Mouse (Mus musculus) stomach, embryonic 14.5 days (tissue): ENCODE data around the gene Aplnr. TPM values are rescaled to one million over a fixed set of nuclear protein-coding genes. Genes with fewer than 3 reads are reported as not detected.

ENCODE experiments used
- ATAC-seq: fragments of 200-750 bp; cut with Nextera tagmentation; 2 replicates; pipeline ENCODE4 v1.8.0; 2017; ENCODE audit warnings: low read depth, moderate TSS enrichment; ENCODE audit not compliant: insufficient number of reproducible peaks, insufficient read depth, low FRiP score
- H3K27ac ChIP-seq: fragments of 300-500 bp; sonication (generic); 2 replicates; pipeline ENCODE4 v1.5.1; 2014; ENCODE audit warnings: mild to moderate bottlenecking, low read length, moderate library complexity, mixed read lengths
- H3K27me3 ChIP-seq: fragments of 300-500 bp; sonication (generic); 2 replicates; pipeline ENCODE4 v1.6.1; 2014; ENCODE audit warnings: low read length, control low read depth, mixed read lengths; ENCODE audit not compliant: control insufficient read depth, insufficient read depth
- H3K36me3 ChIP-seq: fragments of 300-500 bp; sonication (generic); 2 replicates; pipeline ENCODE4 v1.6.1; 2014; ENCODE audit warnings: mild to moderate bottlenecking, control low read depth, low read length, moderate library complexity, mixed read lengths; ENCODE audit not compliant: control insufficient read depth, insufficient read depth
- H3K4me1 ChIP-seq: fragments of 300-500 bp; sonication (generic); 2 replicates; pipeline ENCODE4 v1.6.1; 2014; ENCODE audit warnings: low read length, control low read depth, mixed read lengths; ENCODE audit not compliant: control insufficient read depth, insufficient read depth
- H3K4me2 ChIP-seq: fragments of 300-500 bp; sonication (generic); replicated peaks from 2 replicates; pipeline ENCODE4 v1.6.1; 2014; ENCODE audit warnings: low read depth, low read length, control low read depth
- H3K4me3 ChIP-seq: fragments of 300-500 bp; sonication (generic); 2 replicates; pipeline ENCODE4 v1.5.1; 2014; ENCODE audit warnings: low read depth, low read length, control low read depth
- H3K9ac ChIP-seq: fragments of 300-500 bp; sonication (generic); replicated peaks from 2 replicates; pipeline ENCODE4 v1.6.1; 2014; ENCODE audit warnings: low read depth, mild to moderate bottlenecking, control low read depth, low read length, moderate library complexity, mixed read lengths
- H3K9me3 ChIP-seq: fragments of 300-500 bp; sonication (generic); 2 replicates; pipeline ENCODE4 v1.6.1; 2016; ENCODE audit warnings: low read depth, low read length, control low read depth; ENCODE audit not compliant: control insufficient read depth
- WGBS: fragments of 180-500 bp; shearing (Covaris S2); extraction: QIAGEN DNeasy Blood & Tissue Kit; methylation state at CpG from one replicate; pipeline ENCODE4 v1.1.7; 2014; 5-methylcytosine and 5-hydroxymethylcytosine counted together
- polyA plus RNA-seq: library from polyadenylated mRNA; unstranded; fragments of >200 nt; fragmentation: Nextera tagmentation; extraction: Ambion mirVana; gene quantifications from 2 replicates; pipeline ENCODE4 v1.2.1, GENCODE M21; 2014

Aplnr gene
- polyA plus RNA-seq, 1 experiment from 2014 or later: 52.0 TPM

- 0 out of 2 replicates have a peak, but pooled peaks cover 6% of the 10 kb centered on the region for H3K4me1 ChIP-seq
- H3K27me3 ChIP-seq: no peaks in the 10 kb centered on the region
- H3K9ac ChIP-seq: no peak overlapping the region
- H3K27ac ChIP-seq: no peak overlapping the region
- no peaks in the 10 kb centered on the region for H3K36me3 ChIP-seq
- no peaks in the 10 kb centered on the region for H3K9me3 ChIP-seq
- ATAC-seq: no peak
- 90% methylated on average over 3 of the region's 3 CpGs for WGBS
- H3K4me2 ChIP-seq: no peak overlapping the region
- no peak overlapping the region for H3K4me3 ChIP-seq
Measured at GRCm38 (mm10) chr2:85157382-85157781, 21.4 kb downstream of the Aplnr start.

DNA sequence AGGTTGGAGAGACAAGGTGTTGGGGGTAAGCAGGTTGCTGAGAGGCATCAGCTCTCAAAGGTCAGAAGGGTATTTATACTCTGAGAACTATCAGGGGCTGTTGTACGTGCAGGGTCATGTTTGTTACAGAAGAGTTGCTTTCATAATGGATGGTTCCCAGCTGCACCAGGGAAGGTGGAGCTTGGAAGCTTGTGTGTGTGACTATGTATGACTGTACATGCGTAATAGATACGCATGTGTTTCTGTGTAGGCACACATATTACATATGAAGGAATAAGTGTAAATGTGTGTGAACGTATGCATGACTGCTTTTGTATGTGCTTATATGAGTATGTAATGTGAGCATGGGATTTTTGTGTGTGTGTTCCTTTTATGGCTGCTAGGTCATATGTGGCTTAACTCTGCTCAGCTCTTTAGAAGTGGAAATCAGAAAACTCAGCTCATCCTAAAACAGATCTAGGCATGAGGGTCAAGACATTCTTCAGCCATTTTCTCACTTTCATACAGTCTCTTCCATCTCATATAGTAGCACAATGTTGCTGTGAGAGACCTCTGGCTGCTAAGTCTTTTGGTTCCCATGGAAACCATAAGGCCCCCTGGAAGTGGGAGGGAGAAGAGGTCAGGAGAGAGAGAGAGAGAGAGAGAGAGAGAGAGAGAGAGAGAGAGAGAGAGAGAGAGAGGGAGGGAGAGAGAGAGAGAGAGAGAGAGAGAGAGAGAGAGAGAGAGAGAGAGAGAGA, 25.0 kb downstream of the Aplnr start:
- ATAC-seq: no peak
- WGBS: 33% methylated on average over 4 of the region's 4 CpGs

DNA sequence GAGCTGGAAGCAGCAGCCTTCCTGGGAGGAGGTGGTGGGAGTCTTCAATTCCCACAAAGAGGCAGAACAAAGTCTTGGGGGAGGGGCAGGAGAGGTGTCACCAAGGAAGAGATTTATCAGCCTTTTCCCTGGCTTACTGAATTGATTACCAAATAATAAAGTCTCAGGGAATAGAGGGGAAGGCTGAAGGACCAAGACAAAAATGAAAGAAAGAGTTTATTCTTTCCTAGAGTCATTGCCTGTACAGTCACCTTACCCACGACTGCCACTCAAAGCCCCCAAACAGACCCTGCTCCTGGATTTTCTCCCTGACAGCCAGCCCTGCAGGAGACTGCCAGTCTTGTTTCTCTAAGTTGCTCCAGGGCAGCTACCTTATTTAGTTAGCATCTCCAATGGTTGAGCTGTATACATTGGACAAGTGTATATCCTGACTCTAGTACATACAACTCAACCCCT, 25.6 kb downstream of the Aplnr start:
- 0 out of 2 replicates have a peak, but pooled peaks cover 6% of the 10 kb centered on the region for H3K4me1 ChIP-seq
- WGBS: 10% methylated on average over 1 of the region's 1 CpGs

More for the DNA sequence above, 25.0 kb downstream of the Aplnr start:
- Histone ChIP-seq H3K4me2 (no peak overlapping the region), H3K27me3 (no peaks in the 10 kb centered on the region), H3K27ac (no peak overlapping the region), H3K36me3 (no peaks in the 10 kb centered on the region), H3K9ac (no peak overlapping the region), H3K4me1 (0 out of 2 replicates have a peak, but pooled peaks cover 6% of the 10 kb centered on the region), H3K4me3 (no peak overlapping the region), H3K9me3 (no peaks in the 10 kb centered on the region)

DNA sequence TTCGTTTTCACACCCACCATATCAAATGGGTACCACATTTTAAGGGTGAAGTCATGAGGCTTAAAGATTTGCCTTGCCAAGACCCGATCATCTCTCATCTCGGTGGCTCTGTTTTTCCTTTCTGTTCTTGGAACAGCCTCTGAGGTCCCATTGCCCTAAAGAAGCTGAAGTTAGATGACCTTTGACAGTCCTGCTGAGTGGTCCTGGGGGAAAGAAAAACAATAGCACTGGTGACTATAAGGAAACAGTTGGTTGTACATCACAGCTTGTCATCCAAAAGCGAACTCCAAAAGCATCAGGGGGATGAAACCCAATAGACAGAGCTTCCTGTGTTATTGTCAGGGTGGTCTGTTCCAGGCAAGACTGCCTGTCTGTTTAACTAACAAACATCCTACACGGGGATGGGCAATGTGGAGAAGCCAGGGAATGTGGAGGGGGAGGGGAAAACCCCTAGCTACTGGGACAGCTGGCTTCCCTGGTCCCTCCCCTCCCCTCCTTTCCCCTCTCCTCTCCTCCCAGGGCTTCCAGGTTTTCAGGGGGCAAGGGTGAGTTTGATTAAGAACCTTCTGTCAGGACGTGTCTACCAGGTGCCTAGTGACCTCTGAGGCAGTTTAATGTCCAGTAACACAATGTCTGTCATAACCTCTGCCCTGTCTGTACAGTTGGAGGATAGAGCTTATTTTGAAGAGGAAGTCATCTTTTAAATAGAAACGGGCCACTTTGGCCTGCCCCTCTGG, 27.5 kb downstream of the Aplnr start:
- Histone ChIP-seq H3K4me1 (0 out of 2 replicates have a peak, but pooled peaks cover 6% of the 10 kb centered on the region), H3K9ac (no peak overlapping the region), H3K4me3 (no peak overlapping the region), H3K9me3 (no peaks in the 10 kb centered on the region), H3K36me3 (no peaks in the 10 kb centered on the region), H3K27me3 (no peaks in the 10 kb centered on the region), H3K4me2 (no peak overlapping the region), H3K27ac (no peak overlapping the region)
- ATAC-seq: peak; percentile 55
- WGBS: 26% methylated on average over 7 of the region's 7 CpGs

More for the DNA sequence above, 25.6 kb downstream of the Aplnr start:
- Histone ChIP-seq H3K4me2 (no peak overlapping the region), H3K27ac (no peak overlapping the region), H3K9me3 (no peaks in the 10 kb centered on the region), H3K9ac (no peak overlapping the region), H3K4me3 (no peak overlapping the region), H3K27me3 (no peaks in the 10 kb centered on the region), H3K36me3 (no peaks in the 10 kb centered on the region)
- ATAC-seq: no peak

GRCm38 (mm10) chr2:85167624-85168023, 31.6 kb downstream of the Aplnr start:
- H3K27me3 ChIP-seq: no peaks in the 10 kb centered on the region
- H3K4me1 ChIP-seq: peaks cover under 1% of the 10 kb centered on the region; the same call in 1 of the 2 replicates
- H3K36me3 ChIP-seq: no peaks in the 10 kb centered on the region
- no peak overlapping the region for H3K9ac ChIP-seq
- ATAC-seq: no peak
- no peak overlapping the region for H3K4me3 ChIP-seq
- no peak overlapping the region for H3K4me2 ChIP-seq
- WGBS: 62% methylated on average over 1 of the region's 1 CpGs
- no peak overlapping the region for H3K27ac ChIP-seq
- H3K9me3 ChIP-seq: no peaks in the 10 kb centered on the region

GRCm38 (mm10) chr2:85168327-85168726, 32.3 kb downstream of the Aplnr start:
- ATAC-seq: no peak
- Histone ChIP-seq H3K9ac (no peak overlapping the region), H3K27me3 (no peaks in the 10 kb centered on the region), H3K27ac (no peak overlapping the region), H3K4me2 (no peak overlapping the region), H3K4me3 (no peak overlapping the region), H3K4me1 (peaks cover 4% of the 10 kb centered on the region; the same call in 1 of the 2 replicates), H3K9me3 (no peaks in the 10 kb centered on the region), H3K36me3 (no peaks in the 10 kb centered on the region)
- 91% methylated on average over 1 of the region's 1 CpGs for WGBS

- H3K9ac ChIP-seq: no peak overlapping the region
- no peaks in the 10 kb centered on the region for H3K27me3 ChIP-seq
- 16% methylated on average over 3 of the region's 3 CpGs for WGBS
- peak overlapping the region; percentile 55; the same call in 1 of the 2 replicates for H3K27ac ChIP-seq
- peak; percentile 76 for ATAC-seq
- H3K4me1 ChIP-seq: peaks cover 4% of the 10 kb centered on the region; the same call in 1 of the 2 replicates
- no peaks in the 10 kb centered on the region for H3K36me3 ChIP-seq
- no peak overlapping the region for H3K4me2 ChIP-seq
- H3K4me3 ChIP-seq: no peak overlapping the region
- no peaks in the 10 kb centered on the region for H3K9me3 ChIP-seq
Measured at GRCm38 (mm10) chr2:85172071-85172762, 36.2 kb downstream of the Aplnr start.

DNA sequence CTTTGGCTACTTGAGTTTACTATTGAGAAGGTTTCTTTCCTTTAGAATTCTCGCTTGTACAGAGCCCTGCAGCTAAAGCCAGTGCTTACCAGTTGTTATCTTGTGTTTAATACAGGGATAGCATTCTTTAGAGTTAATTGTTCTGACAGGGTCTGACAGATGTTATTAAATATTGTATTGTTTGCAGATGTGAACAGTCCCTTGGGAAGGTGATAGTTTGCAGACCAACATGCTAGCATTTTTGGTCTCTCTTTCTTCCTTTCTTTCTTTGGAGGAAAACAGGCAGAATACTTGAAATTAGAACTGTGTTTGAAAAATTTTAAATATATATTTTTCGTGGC, 36.7 kb downstream of the Aplnr start:
- ATAC-seq: peak; percentile 35; the same call in 1 of the 2 replicates
- Histone ChIP-seq H3K9ac (no peak overlapping the region), H3K36me3 (no peaks in the 10 kb centered on the region), H3K27ac (peak overlapping the region; percentile 49; the same call in 1 of the 2 replicates), H3K4me2 (no peak overlapping the region), H3K9me3 (no peaks in the 10 kb centered on the region), H3K4me1 (peaks cover 4% of the 10 kb centered on the region; the same call in 1 of the 2 replicates), H3K27me3 (no peaks in the 10 kb centered on the region), H3K4me3 (no peak overlapping the region)
- WGBS: 44% methylated on average over 2 of the region's 2 CpGs
